Mouse (Mus musculus) ES-E14 (cell line): Measurements from ENCODE around the gene Olfr773. TPM values are rescaled to one million over a fixed set of nuclear protein-coding genes. Genes with fewer than 3 reads are reported as not detected.
"Not testable (repeated sequence)": the region's sequence is repeated elsewhere in the genome, so short reads cannot be mapped to it uniquely, and the experiment has no call there.

Experiments
- DNase-seq: peaks from one replicate; pipeline ENCODE4 v3.0.0-alpha.2; 2013; ENCODE audit warnings: low read depth, low spot score
- H3K27ac ChIP-seq: 2 replicates; pipeline ENCODE4 v1.5.1; 2012; ENCODE audit warnings: low read depth, mild to moderate bottlenecking, low read length, moderate library complexity, mixed read lengths; ENCODE audit not compliant: poor library complexity, insufficient read depth, severe bottlenecking
- H3K36me3 ChIP-seq: 2 replicates; pipeline ENCODE4 v1.6.1; 2012; ENCODE audit warnings: mild to moderate bottlenecking, low read length, moderate library complexity, mixed read lengths; ENCODE audit not compliant: control insufficient read depth, poor library complexity, insufficient read depth, severe bottlenecking
- H3K4me1 ChIP-seq, 2 experiments: fragments of 150-350 bp in 1 of 2; sonication (generic) in 1 of 2; 2 replicates each; pipeline ENCODE4 v1.6.1; 2012; ENCODE audit warnings: low read length in 2 of 2, mild to moderate bottlenecking in 1 of 2, mixed read lengths in 1 of 2; ENCODE audit not compliant: control insufficient read depth in 2 of 2, insufficient read depth in 2 of 2, poor library complexity in 1 of 2
- H3K4me3 ChIP-seq, 2 experiments: fragments of 150-350 bp in 1 of 2; sonication (generic) in 1 of 2; 2 replicates each; pipeline ENCODE4 v1.5.1; 2012; ENCODE audit warnings: low read length in 2 of 2, low read depth in 1 of 2, mild to moderate bottlenecking in 1 of 2, mixed read lengths in 1 of 2; ENCODE audit not compliant: insufficient read depth in 1 of 2, poor library complexity in 1 of 2, severe bottlenecking in 1 of 2
- H3K9ac ChIP-seq: 2 replicates; pipeline ENCODE4 v1.6.1; 2012; ENCODE audit warnings: low read depth, mild to moderate bottlenecking, low read length, mixed read lengths; ENCODE audit not compliant: poor library complexity, insufficient read depth, severe bottlenecking
- H3K9me3 ChIP-seq: fragments of 150-350 bp; sonication (generic); 2 replicates; pipeline ENCODE4 v1.6.1; 2012; ENCODE audit warnings: low read depth, mild to moderate bottlenecking, low read length; ENCODE audit not compliant: control insufficient read depth, insufficient read depth
- CHD2 ChIP-seq: IDR thresholded peaks from 2 replicates; pipeline ENCODE4 v1.6.1; 2014; ENCODE audit warnings: mild to moderate bottlenecking, low read depth, low read length, inconsistent platforms
- HCFC1 ChIP-seq: IDR thresholded peaks from 2 replicates; pipeline ENCODE4 v1.6.1; 2012; ENCODE audit warnings: low read length, inconsistent platforms, borderline replicate concordance; ENCODE audit not compliant: insufficient read depth
- MAFK ChIP-seq: IDR thresholded peaks from 2 replicates; pipeline ENCODE4 v1.6.1; 2014; ENCODE audit warnings: mild to moderate bottlenecking, low read depth, low read length, inconsistent platforms; ENCODE audit not compliant: insufficient read depth
- ZC3H11A ChIP-seq: IDR thresholded peaks from 2 replicates; pipeline ENCODE4 v1.6.1; 2012; ENCODE audit warnings: low read depth, mild to moderate bottlenecking, inconsistent platforms, low read length, borderline replicate concordance
- ZNF384 ChIP-seq: IDR thresholded peaks from 2 replicates; pipeline ENCODE4 v1.6.1; 2012; ENCODE audit warnings: low read depth, low read length, inconsistent platforms
- in situ Hi-C, 2 experiments: fragments of 600-800 bp; cut with MboI; formaldehyde crosslinking; loops; one replicate each; pipeline ENCODE4 v1.15.1; 2025; ENCODE audit warnings: low sequenced_read_pairs in 2 of 2, inconsistent platforms in 1 of 2; ENCODE audit not compliant: unreplicated experiment in 2 of 2
- total RNA-seq: library from RNA; depleted of rRNA; stranded (reverse); fragments of 300-350 nt; gene quantifications from 2 replicates; pipeline ENCODE4 v1.2.3, GENCODE M21; 2012; rRNA removed

Olfr773 gene
- total RNA-seq = not detected in 2 replicates

- H3K9me3 ChIP-seq, H3K4me3 ChIP-seq, H3K36me3 ChIP-seq, DNase-seq, H3K4me1 ChIP-seq, H3K27ac ChIP-seq, H3K9ac ChIP-seq, in situ Hi-C loops: not testable (repeated sequence)
Observed at GRCm38 (mm10) chr10:129187319-129187718, at the start of gene Olfr773. Gene Olfr773 (minus strand): TSS chr10:129187419.

- Histone ChIP-seq H3K9ac (no peak within 1 kb of the TSS), H3K9me3 (no peaks in the 10 kb centered on the region), H3K4me3 (no peak within 1 kb of the TSS), H3K27ac (no peak within 1 kb of the TSS), H3K36me3 (no peaks in the 10 kb centered on the region), H3K4me1 (no peaks in the 10 kb centered on the region)
- in situ Hi-C loops = no loop called here
- no peak for DNase-seq
- no peak for TF ChIP-seq ZC3H11A
- TF ChIP-seq CHD2 = no peak
- no peak for TF ChIP-seq ZNF384
- no peak for TF ChIP-seq MAFK
- no peak for TF ChIP-seq HCFC1
Observed at GRCm38 (mm10) chr10:129235904-129236303, 48.7 kb upstream of the Olfr773 start, which contains the start of gene Olfr774. Gene Olfr774 (plus strand): TSS chr10:129236204.

GRCm38 (mm10) chr10:129230737-129231136 is 43.5 kb upstream of the Olfr773 start:
- Histone ChIP-seq H3K4me1 (no peaks in the 10 kb centered on the region), H3K36me3 (no peaks in the 10 kb centered on the region), H3K9me3 (no peaks in the 10 kb centered on the region), H3K4me3 (no peak overlapping the region), H3K9ac (no peak overlapping the region), H3K27ac (no peak overlapping the region)
- no peak for DNase-seq
- TF ChIP-seq MAFK (no peak), HCFC1 (no peak), CHD2 (no peak), ZC3H11A (no peak), ZNF384 (no peak)
- in situ Hi-C loops = no loop called here

- H3K27ac ChIP-seq, H3K4me3 ChIP-seq, H3K36me3 ChIP-seq, DNase-seq, H3K9ac ChIP-seq, H3K9me3 ChIP-seq, in situ Hi-C loops, H3K4me1 ChIP-seq: not testable (repeated sequence)
Observed at GRCm38 (mm10) chr10:129177821-129178220, 9.4 kb downstream of the Olfr773 start, which contains the start of gene Olfr772. Gene Olfr772 (minus strand): TSS chr10:129177921.

GRCm38 (mm10) chr10:129164651-129165050 is 22.6 kb downstream of the Olfr773 start, which contains the start of gene Olfr771:
Gene Olfr771 (minus strand): TSS chr10:129164751.
- Histone ChIP-seq H3K27ac (no peak within 1 kb of the TSS), H3K4me3 (no peak within 1 kb of the TSS), H3K9ac (no peak within 1 kb of the TSS), H3K9me3 (no peaks in the 10 kb centered on the region), H3K4me1 (no peaks in the 10 kb centered on the region), H3K36me3 (no peaks in the 10 kb centered on the region)
- no peak for DNase-seq
- TF ChIP-seq ZC3H11A = no peak
- no peak for TF ChIP-seq CHD2
- no peak for TF ChIP-seq MAFK
- TF ChIP-seq ZNF384 = no peak
- TF ChIP-seq HCFC1 = no peak
- in situ Hi-C loops = no loop called here
